Mouse (Mus musculus) stomach, embryonic 16.5 days (tissue): ENCODE results near the gene Fem1b. TPM values are rescaled to one million over a fixed set of nuclear protein-coding genes. Genes with fewer than 3 reads are reported as not detected.

Source experiments
- ATAC-seq: fragments of 200-750 bp; cut with Nextera tagmentation; 2 replicates; pipeline ENCODE4 v1.8.0; 2017; ENCODE audit warnings: moderate number of reproducible peaks, moderate TSS enrichment; ENCODE audit not compliant: insufficient read depth, low FRiP score
- H3K27ac ChIP-seq: fragments of 300-500 bp; sonication (generic); 2 replicates; pipeline ENCODE4 v1.5.1; 2014; ENCODE audit warnings: low read length
- H3K27me3 ChIP-seq: fragments of 300-500 bp; sonication (generic); 2 replicates; pipeline ENCODE4 v1.6.1; 2014; ENCODE audit warnings: low read length, control low read depth, mixed read lengths; ENCODE audit not compliant: control insufficient read depth, insufficient read depth
- H3K36me3 ChIP-seq: fragments of 300-500 bp; sonication (generic); 2 replicates; pipeline ENCODE4 v1.6.1; 2014; ENCODE audit warnings: low read length; ENCODE audit not compliant: control insufficient read depth, insufficient read depth
- H3K4me1 ChIP-seq: fragments of 300-500 bp; sonication (generic); 2 replicates; pipeline ENCODE4 v1.6.1; 2014; ENCODE audit warnings: low read length, control low read depth, mixed read lengths; ENCODE audit not compliant: control insufficient read depth, insufficient read depth
- H3K4me2 ChIP-seq: fragments of 300-500 bp; sonication (generic); 2 replicates; pipeline ENCODE4 v1.6.1; 2014; ENCODE audit warnings: low read depth, low read length, mixed read lengths
- H3K4me3 ChIP-seq: fragments of 300-500 bp; sonication (generic); replicated peaks from 2 replicates; pipeline ENCODE4 v1.5.1; 2014; ENCODE audit warnings: mild to moderate bottlenecking, low read length
- H3K9ac ChIP-seq: fragments of 300-500 bp; sonication (generic); 2 replicates; pipeline ENCODE4 v1.6.1; 2014; ENCODE audit warnings: low read length
- H3K9me3 ChIP-seq: fragments of 300-500 bp; sonication (generic); replicated peaks from 2 replicates; pipeline ENCODE4 v1.6.1; 2016; ENCODE audit warnings: low read length, control low read depth; ENCODE audit not compliant: control insufficient read depth
- WGBS: fragments of 180-500 bp; shearing (Covaris S2); extraction: QIAGEN DNeasy Blood & Tissue Kit; methylation state at CpG from one replicate; pipeline ENCODE4 v1.1.7; 2014; 5-methylcytosine and 5-hydroxymethylcytosine counted together
- polyA plus RNA-seq: library from polyadenylated mRNA; unstranded; fragments of >200 nt; fragmentation: Nextera tagmentation; extraction: Ambion mirVana; gene quantifications from 2 replicates; pipeline ENCODE4 v1.2.1, GENCODE M21; 2015

Gene Fem1b
- polyA plus RNA-seq, 1 experiment from 2014 or later: 16.0 TPM

GRCm38 (mm10) chr9:62772746-62773145 is 39.0 kb downstream of the Fem1b start:
- H3K9ac ChIP-seq: no peak overlapping the region
- no peak overlapping the region for H3K4me2 ChIP-seq
- 67% methylated on average over 8 of the region's 8 CpGs for WGBS
- no peaks in the 10 kb centered on the region for H3K9me3 ChIP-seq
- ATAC-seq: no peak
- H3K4me3 ChIP-seq: no peak overlapping the region
- no peaks in the 10 kb centered on the region for H3K27me3 ChIP-seq
- H3K4me1 ChIP-seq: no peaks in the 10 kb centered on the region
- no peaks in the 10 kb centered on the region for H3K36me3 ChIP-seq
- H3K27ac ChIP-seq: no peak overlapping the region

- Histone ChIP-seq H3K9me3 (no peaks in the 10 kb centered on the region), H3K27ac (no peak overlapping the region), H3K4me3 (no peak overlapping the region), H3K36me3 (no peaks in the 10 kb centered on the region), H3K27me3 (no peaks in the 10 kb centered on the region), H3K4me2 (no peak overlapping the region), H3K9ac (no peak overlapping the region), H3K4me1 (no peaks in the 10 kb centered on the region)
- WGBS: 71% methylated on average over 5 of the region's 5 CpGs
- ATAC-seq: no peak
Observed at GRCm38 (mm10) chr9:62768361-62768760, 43.4 kb downstream of the Fem1b start.

GRCm38 (mm10) chr9:62767464-62767863 is 44.3 kb downstream of the Fem1b start:
- H3K4me3 ChIP-seq: no peak overlapping the region
- no peak overlapping the region for H3K4me2 ChIP-seq
- no peaks in the 10 kb centered on the region for H3K36me3 ChIP-seq
- no peaks in the 10 kb centered on the region for H3K9me3 ChIP-seq
- H3K9ac ChIP-seq: no peak overlapping the region
- no peak overlapping the region for H3K27ac ChIP-seq
- 59% methylated on average over 17 of the region's 17 CpGs for WGBS
- H3K27me3 ChIP-seq: no peaks in the 10 kb centered on the region
- H3K4me1 ChIP-seq: no peaks in the 10 kb centered on the region
- ATAC-seq: no peak

GRCm38 (mm10) chr9:62765346-62765745 is 46.4 kb downstream of the Fem1b start:
- Histone ChIP-seq H3K36me3 (no peaks in the 10 kb centered on the region), H3K27ac (no peak overlapping the region), H3K4me2 (no peak overlapping the region), H3K9me3 (no peaks in the 10 kb centered on the region), H3K9ac (no peak overlapping the region), H3K4me1 (no peaks in the 10 kb centered on the region), H3K4me3 (no peak overlapping the region), H3K27me3 (no peaks in the 10 kb centered on the region)
- 74% methylated on average over 4 of the region's 4 CpGs for WGBS
- no peak for ATAC-seq

- peak overlapping the region; percentile 26; the same call in 1 of the 2 replicates for H3K4me2 ChIP-seq
- no peak overlapping the region for H3K9ac ChIP-seq
- H3K9me3 ChIP-seq: no peaks in the 10 kb centered on the region
- H3K27ac ChIP-seq: no peak overlapping the region
- peak; percentile 44; the same call in 1 of the 2 replicates for ATAC-seq
- H3K4me3 ChIP-seq: no peak overlapping the region
- no peaks in the 10 kb centered on the region for H3K36me3 ChIP-seq
- 12% methylated on average over 13 of the region's 13 CpGs for WGBS
- H3K4me1 ChIP-seq: no peaks in the 10 kb centered on the region
- no peaks in the 10 kb centered on the region for H3K27me3 ChIP-seq
Observed at GRCm38 (mm10) chr9:62763478-62763877, 48.3 kb downstream of the Fem1b start.

GRCm38 (mm10) chr9:62759601-62760000 is 52.1 kb downstream of the Fem1b start:
- no peaks in the 10 kb centered on the region for H3K27me3 ChIP-seq
- ATAC-seq: no peak
- 43% methylated on average over 3 of the region's 3 CpGs for WGBS
- no peak overlapping the region for H3K9ac ChIP-seq
- no peak overlapping the region for H3K4me2 ChIP-seq
- no peaks in the 10 kb centered on the region for H3K36me3 ChIP-seq
- H3K4me3 ChIP-seq: no peak overlapping the region
- no peak overlapping the region for H3K27ac ChIP-seq
- no peaks in the 10 kb centered on the region for H3K9me3 ChIP-seq
- H3K4me1 ChIP-seq: no peaks in the 10 kb centered on the region

GRCm38 (mm10) chr9:62758288-62758687 is 53.4 kb downstream of the Fem1b start:
- H3K9me3 ChIP-seq: no peaks in the 10 kb centered on the region
- H3K4me1 ChIP-seq: no peaks in the 10 kb centered on the region
- 78% methylated on average over 4 of the region's 4 CpGs for WGBS
- H3K36me3 ChIP-seq: no peaks in the 10 kb centered on the region
- H3K9ac ChIP-seq: no peak overlapping the region
- no peak for ATAC-seq
- H3K4me3 ChIP-seq: no peak overlapping the region
- no peaks in the 10 kb centered on the region for H3K27me3 ChIP-seq
- H3K27ac ChIP-seq: no peak overlapping the region
- no peak overlapping the region for H3K4me2 ChIP-seq

- Histone ChIP-seq H3K9ac (no peak overlapping the region), H3K4me1 (0 out of 2 replicates have a peak, but pooled peaks cover 3% of the 10 kb centered on the region), H3K4me2 (no peak overlapping the region), H3K36me3 (no peaks in the 10 kb centered on the region), H3K27me3 (no peaks in the 10 kb centered on the region), H3K27ac (no peak overlapping the region), H3K9me3 (no peaks in the 10 kb centered on the region), H3K4me3 (no peak overlapping the region)
- WGBS: 84% methylated on average over 11 of the region's 11 CpGs
- no peak for ATAC-seq
Observed at GRCm38 (mm10) chr9:62750381-62750780, 61.4 kb downstream of the Fem1b start.

- Histone ChIP-seq H3K9ac (no peak overlapping the region), H3K9me3 (no peaks in the 10 kb centered on the region), H3K4me3 (no peak overlapping the region), H3K27me3 (no peaks in the 10 kb centered on the region), H3K36me3 (no peaks in the 10 kb centered on the region), H3K4me1 (0 out of 2 replicates have a peak, but pooled peaks cover 3% of the 10 kb centered on the region), H3K27ac (no peak overlapping the region), H3K4me2 (no peak overlapping the region)
- WGBS: 43% methylated on average over 6 of the region's 6 CpGs
- ATAC-seq: no peak
Observed at GRCm38 (mm10) chr9:62749666-62750065, 62.1 kb downstream of the Fem1b start.

- Histone ChIP-seq H3K36me3 (no peaks in the 10 kb centered on the region), H3K9me3 (no peaks in the 10 kb centered on the region), H3K4me2 (no peak overlapping the region), H3K4me1 (0 out of 2 replicates have a peak, but pooled peaks cover 3% of the 10 kb centered on the region), H3K27ac (no peak overlapping the region), H3K9ac (no peak overlapping the region), H3K4me3 (no peak overlapping the region), H3K27me3 (no peaks in the 10 kb centered on the region)
- WGBS: 48% methylated on average over 6 of the region's 6 CpGs
- ATAC-seq: no peak
Observed at GRCm38 (mm10) chr9:62746646-62747045, 65.1 kb downstream of the Fem1b start.
